Mouse (Mus musculus): ENCODE measurements around the gene Sbf2. TPM values are rescaled to one million over a fixed set of nuclear protein-coding genes. Genes with fewer than 3 reads are reported as not detected.

Sbf2 gene
- polyA plus RNA-seq, 1 experiment from 2014 or later = 13.8 TPM

DNA sequence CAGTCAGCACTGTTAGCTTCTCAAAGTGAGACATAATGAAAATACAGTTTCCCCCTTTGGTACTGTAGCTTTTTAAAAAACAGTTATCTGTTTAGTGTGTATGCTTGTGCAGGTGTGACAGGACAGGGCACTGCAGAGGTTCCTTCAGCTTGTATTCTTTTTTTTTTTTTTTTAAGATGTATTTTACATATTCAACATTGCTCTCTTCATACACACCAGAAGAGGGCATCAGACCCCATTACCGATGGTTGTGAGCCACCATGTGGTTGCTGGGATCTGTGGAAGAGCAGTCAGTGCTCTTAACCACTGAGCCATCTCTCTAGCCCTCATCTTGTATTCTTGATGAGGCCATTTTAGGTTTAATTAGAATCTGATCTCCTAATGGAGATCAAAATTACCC lies 289.9 kb downstream of the Sbf2 start:
- Histone ChIP-seq H3K27me3 (replicated peaks; ENCODE audit: control insufficient read depth, insufficient read depth, low read length) (no peaks in the 10 kb centered on the region), H3K36me3 (ENCODE audit: control insufficient read depth, insufficient read depth, low read length) (no peaks in the 10 kb centered on the region; the same call in none of the 2 replicates), H3K4me1 (replicated peaks; ENCODE audit: control insufficient read depth, insufficient read depth, low read length) (no peaks in the 10 kb centered on the region), H3K4me3 (ENCODE audit: low read depth, low read length) (no peak overlapping the region), H3K4me2 (no peak overlapping the region), H3K9ac (ENCODE audit: low read depth, low read length) (no peak overlapping the region), H3K9me3 (ENCODE audit: control insufficient read depth, low read length) (no peaks in the 10 kb centered on the region), H3K27ac (ENCODE audit: low read depth, low read length) (no peak overlapping the region)
- DNase-seq (ENCODE audit: low spot score) = no peak
- no peak for ATAC-seq (replicated peaks; ENCODE audit: low FRiP score)
- 82% methylated on average over 1 of the region's 1 CpGs for WGBS

DNA sequence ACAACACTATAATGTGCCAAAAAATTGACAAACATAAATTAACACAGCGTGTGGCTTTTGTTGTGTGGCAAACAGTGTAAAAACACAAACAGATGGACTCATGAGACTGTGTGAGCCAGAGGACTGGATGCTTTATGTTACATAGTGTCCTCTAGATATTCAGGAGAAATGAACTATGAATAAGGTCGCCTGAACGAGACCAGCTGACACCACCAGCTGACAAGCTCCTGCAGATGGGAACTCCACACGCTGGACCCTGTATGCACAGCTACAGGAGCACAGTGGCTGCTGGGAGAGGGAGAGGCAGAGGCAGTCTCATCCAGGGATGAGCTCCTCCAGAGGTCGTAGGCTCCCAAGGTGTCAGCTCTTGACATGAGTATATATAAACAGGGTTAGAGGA lies 293.6 kb downstream of the Sbf2 start:
- no peak overlapping the region for H3K4me2 ChIP-seq
- no peak overlapping the region for H3K27ac ChIP-seq (ENCODE audit: low read depth, low read length)
- H3K9ac ChIP-seq (ENCODE audit: low read depth, low read length) = no peak overlapping the region
- ATAC-seq (replicated peaks; ENCODE audit: low FRiP score) (no peak), DNase-seq (ENCODE audit: low spot score) (no peak)
- H3K4me3 ChIP-seq (ENCODE audit: low read depth, low read length) = no peak overlapping the region
- no peaks in the 10 kb centered on the region for H3K9me3 ChIP-seq (ENCODE audit: control insufficient read depth, low read length)
- H3K36me3 ChIP-seq (ENCODE audit: control insufficient read depth, insufficient read depth, low read length) = no peaks in the 10 kb centered on the region
- no peaks in the 10 kb centered on the region for H3K4me1 ChIP-seq (replicated peaks; ENCODE audit: control insufficient read depth, insufficient read depth, low read length)
- 75% methylated on average over 5 of the region's 5 CpGs for WGBS
- no peaks in the 10 kb centered on the region for H3K27me3 ChIP-seq (replicated peaks; ENCODE audit: control insufficient read depth, insufficient read depth, low read length)

DNA sequence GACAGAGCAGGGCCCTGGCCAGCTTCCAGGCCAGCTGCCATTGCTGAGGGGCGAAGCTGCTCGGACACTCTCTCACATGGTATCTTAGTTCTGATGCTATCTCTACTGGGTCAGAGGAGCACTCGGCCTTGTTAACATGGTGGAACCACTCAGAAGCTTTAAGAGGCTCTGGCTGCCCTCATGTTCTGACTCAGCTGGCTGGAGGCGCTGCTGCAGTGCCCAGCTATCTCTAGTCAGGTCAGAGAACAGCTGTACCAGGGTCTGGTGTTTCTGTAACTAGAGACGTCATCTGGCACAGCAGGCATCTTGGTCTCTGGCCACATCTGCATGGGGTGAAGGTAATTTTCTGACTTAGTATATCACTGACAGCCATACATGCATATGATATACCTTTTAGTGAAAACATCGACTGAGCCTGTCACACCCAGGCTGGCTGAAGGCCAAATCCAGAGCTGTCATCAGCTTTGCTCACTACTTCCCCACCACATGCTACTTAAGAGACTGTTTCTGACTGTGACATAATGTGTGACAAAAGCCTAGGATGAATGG lies 295.7 kb downstream of the Sbf2 start:
- H3K27me3 ChIP-seq (replicated peaks; ENCODE audit: control insufficient read depth, insufficient read depth, low read length) = no peaks in the 10 kb centered on the region
- H3K9ac ChIP-seq (ENCODE audit: low read depth, low read length) = no peak overlapping the region
- H3K4me3 ChIP-seq (ENCODE audit: low read depth, low read length) = no peak overlapping the region
- 0 out of 2 replicates have a peak, but pooled peaks cover 3% of the 10 kb centered on the region for H3K36me3 ChIP-seq (ENCODE audit: control insufficient read depth, insufficient read depth, low read length)
- no peak overlapping the region for H3K27ac ChIP-seq (ENCODE audit: low read depth, low read length)
- DNase-seq (ENCODE audit: low spot score) = no peak
- no peak overlapping the region for H3K4me2 ChIP-seq
- no peak for ATAC-seq (replicated peaks; ENCODE audit: low FRiP score)
- 65% methylated on average over 6 of the region's 6 CpGs for WGBS
- no peaks in the 10 kb centered on the region for H3K9me3 ChIP-seq (ENCODE audit: control insufficient read depth, low read length)
- H3K4me1 ChIP-seq (replicated peaks; ENCODE audit: control insufficient read depth, insufficient read depth, low read length) = no peaks in the 10 kb centered on the region

DNA sequence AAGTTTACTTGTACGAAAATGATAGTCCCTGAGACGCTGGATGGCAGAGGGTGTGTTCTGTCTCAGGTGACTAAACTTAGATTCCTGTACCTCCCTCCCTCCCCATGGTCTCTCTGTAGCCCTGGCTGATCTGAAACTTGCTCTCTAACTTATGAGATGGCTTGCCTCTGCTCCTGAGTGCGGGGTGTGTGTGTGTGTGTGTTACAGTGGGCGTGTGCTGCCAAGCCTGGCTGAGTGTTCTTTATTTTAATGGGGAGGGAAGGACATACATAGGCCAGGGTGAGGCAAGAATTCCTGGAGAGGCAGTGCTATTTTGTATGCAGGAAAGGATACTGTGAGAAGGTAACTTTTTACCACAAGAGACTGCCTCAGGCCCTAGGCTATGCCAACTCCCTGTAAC lies 297.3 kb downstream of the Sbf2 start:
- 0 out of 2 replicates have a peak, but pooled peaks cover 3% of the 10 kb centered on the region for H3K36me3 ChIP-seq (ENCODE audit: control insufficient read depth, insufficient read depth, low read length)
- no peaks in the 10 kb centered on the region for H3K4me1 ChIP-seq (replicated peaks; ENCODE audit: control insufficient read depth, insufficient read depth, low read length)
- DNase-seq (ENCODE audit: low spot score) = no peak
- H3K27me3 ChIP-seq (replicated peaks; ENCODE audit: control insufficient read depth, insufficient read depth, low read length) = no peaks in the 10 kb centered on the region
- H3K4me3 ChIP-seq (ENCODE audit: low read depth, low read length) = no peak overlapping the region
- no peak overlapping the region for H3K9ac ChIP-seq (ENCODE audit: low read depth, low read length)
- 91% methylated on average over 4 of the region's 4 CpGs for WGBS
- H3K27ac ChIP-seq (ENCODE audit: low read depth, low read length) = no peak overlapping the region
- H3K4me2 ChIP-seq = no peak overlapping the region
- H3K9me3 ChIP-seq (ENCODE audit: control insufficient read depth, low read length) = no peaks in the 10 kb centered on the region
- ATAC-seq (replicated peaks; ENCODE audit: low FRiP score) = no peak

DNA sequence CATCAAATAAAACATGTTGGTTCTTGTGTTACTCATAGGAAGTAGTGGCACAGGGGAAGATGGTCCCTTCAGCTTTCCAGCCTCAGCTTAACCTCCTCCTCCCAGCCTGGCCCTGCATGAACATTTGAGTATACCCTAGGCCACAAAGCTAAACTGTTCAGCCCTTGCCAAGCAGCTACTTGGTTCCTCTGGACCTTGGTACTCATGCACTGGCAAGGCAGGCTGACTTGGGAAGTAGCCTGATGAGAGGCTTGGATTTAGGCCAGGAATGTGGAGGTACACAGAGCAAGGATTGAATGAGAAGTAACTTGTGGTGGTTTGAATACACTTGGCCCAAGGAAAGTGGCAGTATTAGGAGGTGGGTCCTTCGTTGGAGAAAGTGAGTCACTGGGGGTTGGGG lies 299.4 kb downstream of the Sbf2 start:
- no peaks in the 10 kb centered on the region for H3K4me1 ChIP-seq (replicated peaks; ENCODE audit: control insufficient read depth, insufficient read depth, low read length)
- 58% methylated on average over 1 of the region's 1 CpGs for WGBS
- H3K4me3 ChIP-seq (ENCODE audit: low read depth, low read length) = no peak overlapping the region
- no peak for ATAC-seq (replicated peaks; ENCODE audit: low FRiP score)
- no peak overlapping the region for H3K27ac ChIP-seq (ENCODE audit: low read depth, low read length)
- DNase-seq (ENCODE audit: low spot score) = no peak
- no peak overlapping the region for H3K4me2 ChIP-seq
- H3K9me3 ChIP-seq (ENCODE audit: control insufficient read depth, low read length) = no peaks in the 10 kb centered on the region
- H3K9ac ChIP-seq (ENCODE audit: low read depth, low read length) = no peak overlapping the region
- H3K36me3 ChIP-seq (ENCODE audit: control insufficient read depth, insufficient read depth, low read length) = 0 out of 2 replicates have a peak, but pooled peaks cover 3% of the 10 kb centered on the region
- H3K27me3 ChIP-seq (replicated peaks; ENCODE audit: control insufficient read depth, insufficient read depth, low read length) = no peaks in the 10 kb centered on the region

DNA sequence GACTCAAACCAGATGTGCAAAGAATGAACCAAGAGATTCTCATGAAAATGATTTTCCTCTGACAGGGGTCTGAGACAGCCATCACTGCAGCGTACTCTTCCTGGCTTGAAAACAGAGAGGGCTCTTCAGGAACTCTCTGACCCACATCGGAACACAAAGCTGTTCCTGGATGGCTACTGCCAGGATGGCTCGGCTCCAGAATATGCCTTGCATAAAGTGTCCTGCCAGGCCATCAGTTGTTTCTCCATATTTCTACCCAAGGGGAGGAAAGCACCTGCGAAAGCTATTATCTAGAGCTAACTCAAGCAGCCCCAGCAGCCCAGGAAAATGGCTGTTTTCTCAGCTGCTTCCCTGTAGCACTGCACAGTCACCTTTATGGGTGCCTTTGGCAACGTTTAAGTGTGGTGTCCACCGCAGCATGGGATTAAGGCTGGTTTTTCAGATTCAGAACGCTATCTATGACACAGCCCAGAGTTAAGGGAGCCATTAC lies 300.3 kb downstream of the Sbf2 start:
- no peaks in the 10 kb centered on the region for H3K4me1 ChIP-seq (replicated peaks; ENCODE audit: control insufficient read depth, insufficient read depth, low read length)
- ATAC-seq (replicated peaks; ENCODE audit: low FRiP score) = no peak
- no peaks in the 10 kb centered on the region for H3K9me3 ChIP-seq (ENCODE audit: control insufficient read depth, low read length)
- no peak overlapping the region for H3K4me3 ChIP-seq (ENCODE audit: low read depth, low read length)
- WGBS = 89% methylated on average over 7 of the region's 7 CpGs
- no peak overlapping the region for H3K9ac ChIP-seq (ENCODE audit: low read depth, low read length)
- DNase-seq (ENCODE audit: low spot score) = no peak
- no peak overlapping the region for H3K27ac ChIP-seq (ENCODE audit: low read depth, low read length)
- no peak overlapping the region for H3K4me2 ChIP-seq
- H3K36me3 ChIP-seq (ENCODE audit: control insufficient read depth, insufficient read depth, low read length) = 0 out of 2 replicates have a peak, but pooled peaks cover 3% of the 10 kb centered on the region
- H3K27me3 ChIP-seq (replicated peaks; ENCODE audit: control insufficient read depth, insufficient read depth, low read length) = no peaks in the 10 kb centered on the region

DNA sequence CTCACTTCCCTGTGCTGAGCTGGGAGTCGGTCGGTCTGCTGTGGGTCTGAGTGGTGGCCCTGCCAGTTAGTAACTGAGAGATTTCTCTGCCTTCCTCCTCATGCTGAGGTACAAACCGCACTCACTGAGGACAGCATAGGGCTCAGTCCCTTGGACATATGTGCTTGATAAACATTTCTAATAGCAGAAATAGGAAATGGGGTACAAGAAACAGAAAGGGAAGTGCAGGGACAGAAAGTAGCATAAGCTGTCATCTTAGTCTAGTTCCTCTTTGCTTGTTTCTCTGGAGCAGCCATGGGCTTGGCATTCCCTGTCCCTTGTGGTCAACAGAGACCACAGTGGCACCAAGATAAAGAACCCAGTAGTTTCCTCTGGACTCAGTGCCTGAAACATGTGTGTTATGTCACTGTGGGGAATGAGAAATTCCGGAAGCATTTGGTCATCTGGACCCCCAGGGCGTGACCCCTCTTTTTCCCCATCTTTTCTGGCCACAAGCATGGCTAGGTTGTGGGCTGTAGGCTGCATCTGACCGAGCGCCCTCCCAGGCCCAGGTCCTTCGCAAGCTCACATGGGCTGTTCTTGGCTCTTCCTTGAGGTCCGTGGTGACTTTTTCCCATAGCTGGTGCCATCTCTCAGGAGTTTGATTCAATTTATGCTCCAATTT lies 301.2 kb downstream of the Sbf2 start:
- H3K4me2 ChIP-seq = no peak overlapping the region
- H3K9ac ChIP-seq (ENCODE audit: low read depth, low read length) = no peak overlapping the region
- no peaks in the 10 kb centered on the region for H3K4me1 ChIP-seq (replicated peaks; ENCODE audit: control insufficient read depth, insufficient read depth, low read length)
- H3K27me3 ChIP-seq (replicated peaks; ENCODE audit: control insufficient read depth, insufficient read depth, low read length) = no peaks in the 10 kb centered on the region
- no peak overlapping the region for H3K4me3 ChIP-seq (ENCODE audit: low read depth, low read length)
- H3K36me3 ChIP-seq (ENCODE audit: control insufficient read depth, insufficient read depth, low read length) = peaks cover 3% of the 10 kb centered on the region; the same call in 1 of the 2 replicates
- no peaks in the 10 kb centered on the region for H3K9me3 ChIP-seq (ENCODE audit: control insufficient read depth, low read length)
- no peak overlapping the region for H3K27ac ChIP-seq (ENCODE audit: low read depth, low read length)
- 54% methylated on average over 9 of the region's 9 CpGs for WGBS
- no peak for DNase-seq (ENCODE audit: low spot score)
- peak; percentile 43; the same call in 1 of the 2 replicates for ATAC-seq (replicated peaks; ENCODE audit: low FRiP score)

DNA sequence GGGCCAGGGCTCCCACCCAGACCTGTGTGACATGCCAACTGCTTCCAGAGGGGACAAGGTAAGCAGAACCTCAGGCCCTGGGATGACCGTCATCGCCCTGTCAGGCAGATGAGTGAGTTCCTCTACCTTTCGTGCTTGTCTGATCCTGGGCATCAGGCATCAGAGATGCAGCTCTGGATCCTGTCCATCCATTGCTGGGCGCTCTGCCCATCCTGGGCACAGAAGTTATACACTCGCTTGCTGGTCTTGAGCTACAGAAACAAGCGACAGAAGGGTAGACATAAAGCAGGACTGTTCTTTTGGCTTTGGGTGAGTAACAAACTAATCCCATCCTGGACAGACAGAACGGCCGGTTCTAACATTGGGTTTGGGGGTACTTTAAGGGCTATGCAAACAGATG lies 305.5 kb downstream of the Sbf2 start:
- no peak overlapping the region for H3K27ac ChIP-seq (ENCODE audit: low read depth, low read length)
- DNase-seq (ENCODE audit: low spot score) = no peak
- no peak overlapping the region for H3K4me2 ChIP-seq
- 79% methylated on average over 8 of the region's 8 CpGs for WGBS
- no peak overlapping the region for H3K9ac ChIP-seq (ENCODE audit: low read depth, low read length)
- no peak overlapping the region for H3K4me3 ChIP-seq (ENCODE audit: low read depth, low read length)
- H3K4me1 ChIP-seq (replicated peaks; ENCODE audit: control insufficient read depth, insufficient read depth, low read length) = no peaks in the 10 kb centered on the region
- ATAC-seq (replicated peaks; ENCODE audit: low FRiP score) = no peak
- no peaks in the 10 kb centered on the region for H3K9me3 ChIP-seq (ENCODE audit: control insufficient read depth, low read length)
- no peaks in the 10 kb centered on the region; the same call in 1 of the 2 replicates for H3K36me3 ChIP-seq (ENCODE audit: control insufficient read depth, insufficient read depth, low read length)
- H3K27me3 ChIP-seq (replicated peaks; ENCODE audit: control insufficient read depth, insufficient read depth, low read length) = no peaks in the 10 kb centered on the region

DNA sequence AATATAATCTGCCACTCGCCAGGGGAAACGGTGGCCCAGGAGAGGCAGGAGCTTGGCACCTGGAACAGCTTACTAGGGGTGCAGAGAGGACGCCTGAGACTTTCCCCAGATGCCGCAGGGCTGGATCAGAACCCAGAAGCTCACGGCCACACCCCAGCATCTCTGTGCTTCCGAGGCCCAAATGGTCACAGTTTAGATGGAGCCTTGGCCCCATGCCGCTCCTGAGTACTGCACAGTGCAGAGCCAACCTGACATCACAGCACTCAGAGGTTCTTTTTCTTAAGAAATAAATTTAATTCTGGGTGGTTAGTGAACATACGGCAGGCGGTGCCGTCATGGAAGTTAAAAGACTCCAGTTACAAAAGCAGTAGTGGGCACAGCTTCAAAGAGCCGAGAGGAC lies 307.0 kb downstream of the Sbf2 start:
- H3K4me1 ChIP-seq (replicated peaks; ENCODE audit: control insufficient read depth, insufficient read depth, low read length) = no peaks in the 10 kb centered on the region
- H3K27me3 ChIP-seq (replicated peaks; ENCODE audit: control insufficient read depth, insufficient read depth, low read length) = no peaks in the 10 kb centered on the region
- H3K9ac ChIP-seq (ENCODE audit: low read depth, low read length) = no peak overlapping the region
- no peak overlapping the region for H3K4me3 ChIP-seq (ENCODE audit: low read depth, low read length)
- no peak overlapping the region for H3K4me2 ChIP-seq
- H3K27ac ChIP-seq (ENCODE audit: low read depth, low read length) = no peak overlapping the region
- no peak for ATAC-seq (replicated peaks; ENCODE audit: low FRiP score)
- no peak for DNase-seq (ENCODE audit: low spot score)
- 80% methylated on average over 11 of the region's 11 CpGs for WGBS
- no peaks in the 10 kb centered on the region for H3K9me3 ChIP-seq (ENCODE audit: control insufficient read depth, low read length)
- H3K36me3 ChIP-seq (ENCODE audit: control insufficient read depth, insufficient read depth, low read length) = no peaks in the 10 kb centered on the region; the same call in 1 of the 2 replicates

Data from liver, embryonic 11.5 days (tissue).